Mouse (Mus musculus): ENCODE measurements around the gene Spem2.

DNA sequence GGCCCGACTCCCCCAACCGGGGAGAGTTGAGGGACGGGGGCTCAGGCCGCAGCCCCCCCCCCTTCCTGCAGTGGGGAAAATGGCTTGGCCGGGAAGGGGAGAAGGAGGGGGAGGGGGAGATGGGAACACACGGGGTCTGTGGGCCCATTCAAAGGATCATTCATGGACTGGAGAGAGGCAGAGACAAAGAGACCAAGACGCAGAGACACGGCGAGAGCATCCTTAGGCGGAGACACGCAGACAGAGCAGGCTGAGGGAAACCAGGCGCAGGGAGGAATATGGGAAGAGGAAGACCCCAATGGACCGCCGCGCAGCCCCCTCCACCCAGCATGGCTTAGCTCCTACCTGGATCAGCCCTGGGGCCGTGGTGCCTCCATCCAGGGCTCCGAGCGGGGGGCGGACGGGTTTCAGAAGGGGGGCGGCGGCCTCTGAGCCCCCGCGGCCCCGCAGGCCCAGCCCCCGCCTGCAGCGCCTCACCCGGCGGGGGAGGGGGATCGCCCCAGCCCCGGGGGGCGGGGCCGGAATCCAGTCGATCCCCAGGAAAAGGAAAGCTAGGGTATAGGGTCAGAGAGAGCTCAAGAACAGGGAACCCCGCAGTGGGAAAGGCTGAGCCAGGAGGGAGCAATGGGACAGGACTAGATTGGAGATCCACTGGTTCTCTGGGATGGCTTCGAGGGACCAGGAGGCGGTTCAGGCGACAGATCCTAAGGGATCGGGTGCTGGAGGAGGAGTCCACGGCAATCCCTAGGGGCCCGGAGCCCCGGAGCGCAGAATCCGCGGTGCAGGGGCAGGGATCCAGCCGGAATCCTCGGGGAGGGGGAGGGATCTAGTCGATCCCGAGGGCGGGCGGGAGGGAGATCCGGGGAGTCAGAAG is 18.7 kb upstream of the Spem2 start:
- TF ChIP-seq POLR2A (IDR thresholded peaks at IDR 0.05; ENCODE audit: insufficient read depth, low read depth, low read length): no peak
- no peak for TF ChIP-seq CTCF (IDR thresholded peaks at IDR 0.05)
- no peak for TF ChIP-seq EP300 (IDR thresholded peaks at IDR 0.05; ENCODE audit: insufficient read depth, low read depth, low read length)
